Mouse (Mus musculus) kidney, postnatal 36 days (tissue): ENCODE results near the gene Inpp5b.
"Not testable (repeated sequence)": the region's sequence is repeated elsewhere in the genome, so short reads cannot be mapped to it uniquely, and the experiment has no call there.

Source experiments
- DNase-seq, 2 experiments: peaks; one replicate each; pipeline ENCODE4 v3.0.0; 2021 to 2022; ENCODE audit warnings: mixed read lengths in 2 of 2

Gene Inpp5b

GRCm38 (mm10) chr4:124741376-124742343, at the start of gene Inpp5b:
TSS of gene Inpp5b (plus strand) at chr4:124741850.
- peak; percentile 91 to 92 for DNase-seq

GRCm38 (mm10) chr4:124692416-124692861, 49.2 kb upstream of the Inpp5b start:
- DNase-seq = no peak

GRCm38 (mm10) chr4:124693135-124693894, 48.3 kb upstream of the Inpp5b start, which contains the start of gene Utp11:
TSS of gene Utp11 (minus strand) at chr4:124693600.
- DNase-seq = peak; percentile 90 to 95

- DNase-seq = no peak
Observed at GRCm38 (mm10) chr4:124694572-124694971, 47.1 kb upstream of the Inpp5b start.

GRCm38 (mm10) chr4:124695786-124696516, 45.7 kb upstream of the Inpp5b start:
- DNase-seq = peak; percentile 69 to 70

GRCm38 (mm10) chr4:124699791-124700190, 41.9 kb upstream of the Inpp5b start:
- DNase-seq = no peak

GRCm38 (mm10) chr4:124700248-124700971, 41.2 kb upstream of the Inpp5b start, which contains the start of gene Fhl3:
TSS of gene Fhl3 (plus strand) at chr4:124700701.
- peak; percentile 81 to 90 for DNase-seq

- DNase-seq = no peak
Observed at GRCm38 (mm10) chr4:124701052-124701845, 40.4 kb upstream of the Inpp5b start.

GRCm38 (mm10) chr4:124701916-124702315, 39.7 kb upstream of the Inpp5b start:
- DNase-seq = no peak

- DNase-seq = no peak
Observed at GRCm38 (mm10) chr4:124703406-124703805, 38.2 kb upstream of the Inpp5b start.

- DNase-seq = no peak
Observed at GRCm38 (mm10) chr4:124703881-124704796, 37.5 kb upstream of the Inpp5b start.

- peak; percentile 65 to 69 for DNase-seq
Observed at GRCm38 (mm10) chr4:124704797-124705474, 36.7 kb upstream of the Inpp5b start.

- DNase-seq = no peak
Observed at GRCm38 (mm10) chr4:124705661-124706269, 35.9 kb upstream of the Inpp5b start.

- not testable (repeated sequence) for DNase-seq
Observed at GRCm38 (mm10) chr4:124707381-124708199, 34.1 kb upstream of the Inpp5b start.

GRCm38 (mm10) chr4:124708200-124708517, 33.5 kb upstream of the Inpp5b start:
- not testable (repeated sequence) for DNase-seq

GRCm38 (mm10) chr4:124708518-124709477, 32.9 kb upstream of the Inpp5b start:
- DNase-seq = peak; percentile 92 to 93

GRCm38 (mm10) chr4:124709961-124710446, 31.6 kb upstream of the Inpp5b start:
- peak; percentile 51 to 63 for DNase-seq
